Comparison of ENCODE assay signal across 12 mouse cellular contexts in the genomic region with DNA sequence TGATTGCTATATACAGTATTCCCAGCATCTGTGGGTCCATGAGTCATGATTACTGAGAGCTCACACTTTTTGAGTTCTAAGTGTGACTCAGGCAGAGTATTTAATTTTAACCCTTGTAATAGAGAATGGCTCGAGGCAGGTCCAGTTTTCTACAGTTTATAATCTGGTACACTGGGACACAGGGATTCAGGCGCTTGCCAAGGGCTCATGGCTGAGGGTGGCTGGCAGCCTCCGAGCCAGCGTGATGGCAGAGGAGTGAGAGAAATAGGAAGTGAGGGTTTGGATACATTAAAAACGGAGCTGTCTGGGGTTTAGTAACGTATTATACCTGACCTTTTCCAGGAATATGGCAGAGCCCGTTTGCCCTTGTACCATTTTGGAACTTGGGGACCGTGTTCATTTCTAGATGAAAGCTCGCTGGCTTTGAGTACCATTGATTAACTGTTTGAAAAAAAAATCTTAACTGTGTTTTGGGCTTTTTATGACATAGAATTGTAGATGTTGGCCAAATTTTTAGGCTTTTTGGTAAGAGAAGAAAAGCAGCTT. TPM values are rescaled to one million over a fixed set of nuclear protein-coding genes. Genes with fewer than 3 reads are reported as not detected.
DNase-seq lines count a peak whose midpoint lies in the region; ATAC-seq and TF ChIP-seq lines count a peak whose summit lies in the region.
"Had no signal": no experiment of that assay in that cellular context is flagged by ENCODE, and none has a peak within 500 bp of the region (broad histone marks: within the 10 kb centered on the region; RNA-seq: fewer than 3 reads in every experiment).

No protein-coding gene starts in this region.

- H3K27ac ChIP-seq in heart, embryonic 12.5 days (ENCODE audit: poor library complexity, severe bottlenecking): no peak overlapping the region
- H3K27ac ChIP-seq in embryonic facial prominence, embryonic 11.5 days (replicated peaks; ENCODE audit: low read depth, low read length): no peak overlapping the region
- H3K27ac ChIP-seq in hindbrain, embryonic 15.5 days (replicated peaks): no peak overlapping the region
- no peak overlapping the region for H3K27ac ChIP-seq in gastrocnemius, adult 2 months
- H3K27ac ChIP-seq: liver, embryonic 15.5 days had no signal

- H3K4me1 ChIP-seq in heart, embryonic 12.5 days (replicated peaks): peaks cover 16% of the 10 kb centered on the region
- no peaks in the 10 kb centered on the region for H3K4me1 ChIP-seq in embryonic facial prominence, embryonic 11.5 days (ENCODE audit: control insufficient read depth, insufficient read depth, low read length)
- H3K4me1 ChIP-seq in hindbrain, embryonic 15.5 days (replicated peaks): peaks cover 53% of the 10 kb centered on the region

- intact Hi-C loops in gastrocnemius, adult 2 months (cut with DNase I): no loop called here

- no peak overlapping the region for H3K9ac ChIP-seq in heart, embryonic 12.5 days
- H3K9ac ChIP-seq in embryonic facial prominence, embryonic 11.5 days (replicated peaks; ENCODE audit: low read length): no peak overlapping the region
- H3K9ac ChIP-seq in hindbrain, embryonic 15.5 days: 0 out of 2 replicates have a peak overlapping the region, but pooled peaks have one; percentile 41
- H3K9ac ChIP-seq: liver, embryonic 15.5 days had no signal

- H3K27me3 ChIP-seq in heart, embryonic 12.5 days (replicated peaks): peaks cover 72% of the 10 kb centered on the region
- peaks cover 24% of the 10 kb centered on the region for H3K27me3 ChIP-seq in embryonic facial prominence, embryonic 11.5 days (ENCODE audit: control insufficient read depth, insufficient read depth, low read length)
- peaks cover 15% of the 10 kb centered on the region for H3K27me3 ChIP-seq in hindbrain, embryonic 15.5 days

- 17% methylated on average over 9 of the region's 9 CpGs for WGBS in heart, embryonic 12.5 days
- 10% methylated on average over 9 of the region's 9 CpGs for WGBS in embryonic facial prominence, embryonic 11.5 days
- 14% methylated on average over 9 of the region's 9 CpGs for WGBS in hindbrain, embryonic 15.5 days

- no peak for ATAC-seq in heart, embryonic 12.5 days (ENCODE audit: insufficient number of reproducible peaks, low FRiP score)
- no peak for ATAC-seq in embryonic facial prominence, embryonic 11.5 days (replicated peaks; ENCODE audit: insufficient number of reproducible peaks, low FRiP score, low TSS enrichment, low read depth)
- ATAC-seq in hindbrain, embryonic 15.5 days (ENCODE audit: low FRiP score, low read depth): no peak

- no peak overlapping the region for H3K4me3 ChIP-seq in heart, embryonic 12.5 days
- no peak overlapping the region for H3K4me3 ChIP-seq in embryonic facial prominence, embryonic 11.5 days (ENCODE audit: low read depth, low read length)
- H3K4me3 ChIP-seq in hindbrain, embryonic 15.5 days: peak overlapping the region; percentile 40
- H3K4me3 ChIP-seq in gastrocnemius, adult 2 months: no peak overlapping the region
- H3K4me3 ChIP-seq: liver, embryonic 15.5 days had no signal

- TF ChIP-seq CTCF in gastrocnemius, adult 2 months (IDR thresholded peaks at IDR 0.05): no peak

- no peak for DNase-seq in heart, adult 9 months (ENCODE audit: low spot score in 2 of 2)
- peak; percentile 9 for DNase-seq in embryonic facial prominence, embryonic 11.5 days (ENCODE audit: low spot score)
- DNase-seq in neural tube, embryonic 10.5 days (ENCODE audit: extremely low spot score, low spot score): peak; percentile 19
- no peak for DNase-seq in adrenal gland, adult 8-10 months
- DNase-seq in gastrocnemius, adult 2 months: no peak
- no peak for DNase-seq in T-cell, adult 2 months (ENCODE audit: low spot score)
- DNase-seq: adrenal gland, adult 2 months; thymus, postnatal 14 days had no signal

- H3K4me2 ChIP-seq in heart, embryonic 12.5 days: peak overlapping the region; percentile 60
- no peak overlapping the region for H3K4me2 ChIP-seq in embryonic facial prominence, embryonic 11.5 days (ENCODE audit: low read depth, low read length)
- H3K4me2 ChIP-seq in hindbrain, embryonic 15.5 days: peak overlapping the region; percentile 70
- H3K4me2 ChIP-seq: liver, embryonic 15.5 days had no signal

- H3K9me3 ChIP-seq in heart, embryonic 12.5 days (replicated peaks): no peaks in the 10 kb centered on the region; the same call in 1 of the 2 replicates
- H3K9me3 ChIP-seq in embryonic facial prominence, embryonic 11.5 days (replicated peaks; ENCODE audit: control insufficient read depth, low read length): no peaks in the 10 kb centered on the region
- H3K9me3 ChIP-seq in hindbrain, embryonic 15.5 days: no peaks in the 10 kb centered on the region
- H3K9me3 ChIP-seq: liver, embryonic 15.5 days had no signal

- H3K36me3 ChIP-seq in heart, embryonic 12.5 days: no peaks in the 10 kb centered on the region
- no peaks in the 10 kb centered on the region for H3K36me3 ChIP-seq in embryonic facial prominence, embryonic 11.5 days (replicated peaks; ENCODE audit: control insufficient read depth, insufficient read depth, low read depth, low read length)
- no peaks in the 10 kb centered on the region for H3K36me3 ChIP-seq in hindbrain, embryonic 15.5 days
- H3K36me3 ChIP-seq: liver, embryonic 15.5 days had no signal

RNA-seq across cellular contexts. Expression of gene Nptx2, which starts 1.7 kb away (rescaled TPM):
- polyA plus RNA-seq in heart, embryonic 12.5 days (2016; fragmentation: Nextera tagmentation; extraction: Ambion mirVana): 0.19 and 0.22 TPM in 2 replicates
- polyA plus RNA-seq in embryonic facial prominence, embryonic 11.5 days (2014; fragmentation: Nextera tagmentation; extraction: Ambion mirVana): 0.67 and 1.4 TPM in 2 replicates
- polyA plus RNA-seq in hindbrain, embryonic 15.5 days (2015; fragmentation: Nextera tagmentation; extraction: Ambion mirVana): 5.5 and 7.9 TPM in 2 replicates
- under 1 TPM; 0.23 to 0.45 (median 0.38) TPM for total RNA-seq in adrenal gland, adult 8-10 months (2022)
- not detected for total RNA-seq in gastrocnemius, adult 2 months (2021)
- total RNA-seq: common myeloid progenitor, adult 5-6 weeks had no signal

Comparison
In these comparisons a context has a peak if more than half of its experiments do, and no peak if none do; other contexts are left out.
1. DNase-seq: peak in embryonic facial prominence, embryonic 11.5 days (single experiment) and neural tube, embryonic 10.5 days (single experiment); none in heart, adult 9 months (0 of 2), adrenal gland, adult 8-10 months (single experiment), gastrocnemius, adult 2 months (single experiment) and T-cell, adult 2 months (single experiment).